Mouse (Mus musculus) forelimb bud, embryonic 11.5 days (tissue): Measurements from ENCODE around the gene Gsc.

Source experiments
- DNase-seq: peaks from one replicate; pipeline ENCODE4 v3.0.0-alpha.2; 2012; ENCODE audit warnings: low read depth, low spot score

Gene Gsc

DNA sequence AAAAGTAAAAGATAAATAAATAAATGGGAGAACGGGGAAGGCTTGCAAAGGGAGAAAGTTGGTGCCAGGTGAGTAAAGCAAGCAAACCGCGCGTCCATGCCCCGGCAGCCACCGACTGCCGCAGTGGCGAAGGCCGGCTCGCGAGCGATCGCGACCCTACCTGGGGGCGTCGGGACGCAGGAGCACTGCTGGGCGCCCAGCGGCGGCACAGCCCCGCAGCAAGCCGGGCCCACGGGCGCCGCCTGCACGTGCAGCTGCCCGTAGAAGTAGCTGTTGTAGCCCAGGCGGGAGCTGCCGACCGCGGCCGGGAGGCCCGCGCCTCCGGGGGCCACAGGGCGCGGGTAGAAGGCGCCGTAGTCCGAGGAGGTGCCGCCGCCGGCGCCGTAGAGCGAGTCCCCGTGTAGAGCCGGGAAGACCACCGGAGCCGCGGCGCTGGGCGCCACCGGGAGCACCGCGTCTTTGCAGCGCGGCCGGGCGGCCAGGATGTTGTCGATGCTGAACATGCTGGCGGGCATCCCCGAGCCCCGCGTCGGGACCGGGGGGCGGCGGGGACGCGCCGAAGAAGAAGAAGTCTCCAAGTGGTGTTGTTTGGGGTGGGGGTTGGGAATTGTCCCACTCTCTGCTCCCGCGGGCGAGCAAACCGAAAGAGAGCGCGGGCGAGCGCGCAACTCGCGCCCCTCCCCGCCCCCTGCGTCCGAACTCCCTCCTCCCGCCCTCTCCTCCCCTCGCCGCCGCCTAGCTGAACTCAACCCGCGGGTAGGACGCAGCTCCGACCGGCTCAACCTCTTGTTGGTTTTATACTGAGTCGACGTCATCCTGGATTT, at the start of gene Gsc:
Gsc (minus strand) TSS at position 730 of the 824 bp plus-strand sequence.
- DNase-seq = peak; percentile 76

DNA sequence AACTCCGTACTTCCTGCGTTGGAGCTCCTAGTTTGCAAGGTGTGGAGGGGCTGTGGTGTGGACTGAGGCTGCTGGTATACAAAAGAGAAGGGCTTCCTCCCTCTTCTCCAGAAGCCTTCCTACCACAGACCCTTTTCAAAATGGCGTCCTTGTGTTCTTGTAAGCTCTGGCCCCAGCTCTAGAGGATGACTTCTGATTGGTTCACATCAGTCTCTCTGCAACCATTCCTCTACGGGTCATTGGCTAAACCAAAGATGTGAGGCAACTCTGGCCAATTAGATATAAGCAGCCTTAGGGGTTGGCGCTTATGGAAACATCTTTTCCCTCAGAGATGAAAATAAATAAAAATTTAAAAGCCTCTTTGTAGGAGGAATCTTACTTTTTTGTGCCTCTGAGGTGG, 46.6 kb upstream of the Gsc start:
- DNase-seq = no peak

- no peak for DNase-seq
Observed at GRCm38 (mm10) chr12:104507911-104508310, 34.8 kb upstream of the Gsc start.

- no peak for DNase-seq
Observed at GRCm38 (mm10) chr12:104492009-104492408, 18.9 kb upstream of the Gsc start.

- DNase-seq = no peak
Observed at GRCm38 (mm10) chr12:104486205-104486604, 13.1 kb upstream of the Gsc start.

- no peak for DNase-seq
Observed at GRCm38 (mm10) chr12:104485161-104485560, 12.0 kb upstream of the Gsc start.

- DNase-seq = no peak
Observed at GRCm38 (mm10) chr12:104481007-104481406, 7.9 kb upstream of the Gsc start.

DNA sequence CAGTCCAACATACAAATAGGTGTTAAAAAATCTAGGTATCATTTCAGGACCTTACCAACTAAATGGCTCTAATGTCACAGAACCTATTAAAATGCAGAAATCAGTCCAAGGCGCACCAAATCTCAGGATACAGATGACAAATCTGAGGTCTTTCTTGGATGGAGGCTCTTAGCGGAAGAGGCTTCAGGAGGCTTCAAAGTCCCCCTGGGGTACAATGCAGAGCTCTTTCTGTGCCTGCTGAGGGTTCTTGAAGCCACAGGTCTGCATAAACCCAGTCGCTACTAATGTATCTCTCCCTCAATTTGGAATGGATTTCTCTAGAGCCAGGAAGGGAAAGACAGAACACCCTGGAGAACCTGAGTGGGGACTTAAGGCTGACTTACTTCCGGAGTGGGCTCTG, 5.1 kb upstream of the Gsc start:
- DNase-seq = no peak

DNA sequence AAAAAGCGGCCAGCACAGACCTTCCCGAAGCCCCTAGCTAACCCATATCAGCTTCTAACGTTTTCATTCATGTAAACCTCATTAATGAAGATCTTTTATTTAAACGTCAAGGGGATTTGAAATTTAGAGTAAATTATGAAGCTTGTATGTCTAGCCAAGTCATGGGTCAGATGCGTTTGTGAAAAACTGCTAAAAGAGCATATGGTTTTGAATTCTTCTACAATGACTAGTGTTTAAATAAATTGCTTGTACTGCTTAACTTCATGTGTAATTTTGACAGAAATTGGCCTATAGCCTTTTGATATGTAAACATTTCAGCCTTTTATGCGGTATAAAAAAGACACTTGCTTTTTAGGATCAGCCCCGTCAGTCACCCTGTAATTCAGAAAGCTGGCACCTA, 4.4 kb upstream of the Gsc start:
- DNase-seq = no peak

DNA sequence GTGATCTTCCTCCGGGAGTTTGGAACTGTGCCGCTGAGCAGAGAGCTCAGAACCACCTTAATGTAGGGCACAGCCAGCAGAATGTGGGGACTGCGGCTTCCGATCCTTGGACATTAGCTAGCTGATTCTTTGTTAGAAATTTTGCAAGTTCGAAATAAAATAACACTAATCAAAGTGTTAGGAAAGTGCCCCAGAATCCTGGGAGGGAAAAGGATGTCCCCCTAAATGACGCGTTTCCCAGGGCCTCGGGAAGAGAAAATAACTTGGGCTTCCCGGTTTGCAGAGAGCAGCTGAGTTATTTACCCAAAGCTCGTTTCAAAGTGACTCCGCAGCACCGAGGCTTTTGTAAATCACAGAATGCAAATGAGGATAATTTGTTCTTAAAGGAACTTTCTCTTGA, 3.9 kb upstream of the Gsc start:
- no peak for DNase-seq

- DNase-seq = no peak
Observed at GRCm38 (mm10) chr12:104475946-104476345, 2.8 kb upstream of the Gsc start.

DNA sequence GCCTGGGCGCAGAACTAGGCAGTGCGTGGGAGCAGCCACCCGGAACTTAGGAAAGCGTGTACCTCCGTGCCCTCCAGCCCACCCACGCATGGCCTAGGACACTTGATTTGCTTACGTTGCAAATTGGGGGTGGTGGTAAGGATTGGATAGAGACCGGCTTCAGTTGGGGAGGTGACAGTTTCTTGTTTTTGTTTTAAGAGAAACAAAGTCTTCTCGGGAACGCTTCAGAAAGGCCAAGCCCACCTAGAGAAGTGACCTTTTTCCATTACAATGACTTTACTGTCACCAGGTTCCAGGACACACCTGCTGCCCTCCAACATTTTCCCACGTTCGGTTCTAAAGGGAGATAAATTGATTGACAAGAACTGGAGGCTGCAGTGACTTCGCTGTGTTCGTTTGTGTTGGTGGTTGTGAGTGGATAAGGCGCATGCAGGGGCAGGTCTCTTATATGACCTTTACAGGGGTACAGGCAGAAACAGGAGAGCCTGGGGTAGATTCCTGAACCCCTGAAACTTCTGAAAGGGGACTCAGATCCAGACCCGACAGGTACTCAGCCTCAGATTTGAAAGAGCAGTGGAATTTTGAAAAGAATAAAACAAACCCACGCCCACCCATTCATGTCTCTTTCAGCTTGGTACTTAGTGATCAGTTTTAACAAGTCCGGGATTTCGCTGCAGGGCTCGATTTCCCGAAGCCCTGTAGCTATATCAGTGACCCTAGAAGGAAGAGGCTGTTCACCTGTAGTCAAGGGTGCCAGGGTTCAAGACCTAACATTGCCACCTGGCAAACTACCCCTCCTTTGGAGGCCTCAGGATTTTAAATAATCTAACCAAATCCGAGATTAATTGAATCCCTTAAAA, 2.0 kb upstream of the Gsc start:
- no peak for DNase-seq

GRCm38 (mm10) chr12:104474191-104474871, 1.2 kb upstream of the Gsc start:
- DNase-seq = no peak

- no peak for DNase-seq
Observed at GRCm38 (mm10) chr12:104473492-104473891, 362 bp upstream of the Gsc start.

- no peak for DNase-seq
Observed at GRCm38 (mm10) chr12:104472218-104472525, 958 bp downstream of the Gsc start.

- no peak for DNase-seq
Observed at GRCm38 (mm10) chr12:104471351-104472217, 1.5 kb downstream of the Gsc start.

DNA sequence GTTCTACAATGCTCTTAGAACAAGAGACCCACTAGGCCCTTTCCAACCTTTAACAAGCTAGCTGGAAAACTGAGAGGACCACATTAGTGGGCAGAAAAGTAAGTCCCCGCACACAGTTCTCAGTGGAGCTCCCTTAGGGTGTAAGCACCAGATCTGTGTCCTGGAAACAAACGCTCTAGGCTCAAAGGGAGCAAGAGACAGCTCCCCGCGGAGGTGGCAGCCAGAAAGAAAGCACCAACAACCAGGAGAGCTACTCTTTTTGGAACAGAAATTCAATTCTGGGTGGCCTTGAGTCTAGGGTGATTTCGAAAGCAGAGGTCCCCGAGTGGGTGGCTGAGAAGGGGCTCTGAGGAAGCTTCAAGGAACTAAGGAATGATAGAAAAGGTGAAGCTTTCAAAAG, 2.5 kb downstream of the Gsc start:
- DNase-seq = no peak

DNA sequence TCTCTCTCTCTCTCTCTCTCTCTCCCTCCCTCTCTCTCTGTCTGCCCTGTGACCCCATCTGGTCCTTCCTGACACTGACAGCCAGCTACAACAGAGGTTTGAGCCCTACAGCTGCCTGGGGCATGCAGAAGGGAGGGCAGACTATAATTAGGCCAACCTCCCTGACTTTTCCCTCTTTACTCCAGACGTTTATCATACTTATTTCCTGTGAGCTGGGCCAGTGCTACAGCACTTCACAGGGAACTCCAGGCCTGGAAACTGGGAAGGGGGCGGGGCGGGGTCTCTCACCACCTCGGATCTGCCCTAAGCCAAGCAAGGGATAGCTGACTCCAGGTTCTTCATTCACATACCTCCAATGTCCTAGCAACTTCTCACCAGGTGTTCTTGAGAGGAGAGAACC, 4.3 kb downstream of the Gsc start:
- DNase-seq = no peak

- no peak for DNase-seq
Observed at GRCm38 (mm10) chr12:104467372-104467771, 5.8 kb downstream of the Gsc start.

- no peak for DNase-seq
Observed at GRCm38 (mm10) chr12:104466930-104467329, 6.2 kb downstream of the Gsc start.

DNA sequence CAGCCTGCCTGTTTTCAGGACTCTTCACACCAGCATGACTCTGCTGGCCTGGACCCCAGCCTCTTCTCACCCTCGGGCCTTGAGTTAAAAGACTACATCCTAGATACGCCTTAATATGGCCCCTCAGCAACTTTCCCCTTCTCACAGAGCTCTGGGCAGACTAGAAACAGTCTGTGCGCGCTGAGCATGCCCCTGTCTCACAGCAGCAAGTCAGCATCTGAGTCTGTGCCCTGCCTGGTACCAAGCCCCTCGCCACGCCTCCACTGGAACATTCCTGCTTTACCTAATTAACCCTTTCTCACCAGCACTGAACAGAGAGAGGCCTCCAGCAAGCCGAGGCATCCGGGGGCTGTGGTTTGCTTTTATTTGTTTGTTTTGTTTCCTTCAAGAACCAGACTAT, 11.8 kb downstream of the Gsc start:
- no peak for DNase-seq
